Mouse (Mus musculus): Measurements from ENCODE around the gene Rab30.
"Not testable (repeated sequence)": the region's sequence is repeated elsewhere in the genome, so short reads cannot be mapped to it uniquely, and the experiment has no call there.

Rab30 gene

GRCm38 (mm10) chr7:92741152-92741860 is at the start of gene Rab30:
TSS of gene Rab30 (plus strand) at chr7:92741603.
- H3K27me3 ChIP-seq (ENCODE audit: control insufficient read depth, insufficient read depth, low read length, poor library complexity, severe bottlenecking): no peaks in the 10 kb centered on the region; the same call in 1 of the 2 replicates
- DNase-seq (ENCODE audit: low read depth, low spot score): peak; percentile 98
- peaks cover 2% of the 10 kb centered on the region; the same call in 1 of the 2 replicates for H3K36me3 ChIP-seq (ENCODE audit: control insufficient read depth, insufficient read depth, low read length, poor library complexity, severe bottlenecking)

GRCm38 (mm10) chr7:92696395-92696794 is 45.0 kb upstream of the Rab30 start:
- H3K36me3 ChIP-seq (ENCODE audit: control insufficient read depth, insufficient read depth, low read length, poor library complexity, severe bottlenecking): no peaks in the 10 kb centered on the region
- H3K27me3 ChIP-seq (ENCODE audit: control insufficient read depth, insufficient read depth, low read length, poor library complexity, severe bottlenecking): no peaks in the 10 kb centered on the region
- no peak for DNase-seq (ENCODE audit: low read depth, low spot score)

GRCm38 (mm10) chr7:92698770-92699169 is 42.6 kb upstream of the Rab30 start:
- DNase-seq (ENCODE audit: low read depth, low spot score): no peak
- Histone ChIP-seq H3K27me3 (ENCODE audit: control insufficient read depth, insufficient read depth, low read length, poor library complexity, severe bottlenecking) (no peaks in the 10 kb centered on the region), H3K36me3 (ENCODE audit: control insufficient read depth, insufficient read depth, low read length, poor library complexity, severe bottlenecking) (no peaks in the 10 kb centered on the region)

- Histone ChIP-seq H3K36me3 (ENCODE audit: control insufficient read depth, insufficient read depth, low read length, poor library complexity, severe bottlenecking) (no peaks in the 10 kb centered on the region), H3K27me3 (ENCODE audit: control insufficient read depth, insufficient read depth, low read length, poor library complexity, severe bottlenecking) (no peaks in the 10 kb centered on the region)
- no peak for DNase-seq (ENCODE audit: low read depth, low spot score)
Measured at GRCm38 (mm10) chr7:92703661-92704060, 37.7 kb upstream of the Rab30 start.

- Histone ChIP-seq H3K27me3 (ENCODE audit: control insufficient read depth, insufficient read depth, low read length, poor library complexity, severe bottlenecking) (no peaks in the 10 kb centered on the region), H3K36me3 (ENCODE audit: control insufficient read depth, insufficient read depth, low read length, poor library complexity, severe bottlenecking) (no peaks in the 10 kb centered on the region)
- no peak for DNase-seq (ENCODE audit: low read depth, low spot score)
Measured at GRCm38 (mm10) chr7:92705534-92705933, 35.9 kb upstream of the Rab30 start.

- Histone ChIP-seq H3K36me3 (ENCODE audit: control insufficient read depth, insufficient read depth, low read length, poor library complexity, severe bottlenecking) (no peaks in the 10 kb centered on the region), H3K27me3 (ENCODE audit: control insufficient read depth, insufficient read depth, low read length, poor library complexity, severe bottlenecking) (no peaks in the 10 kb centered on the region)
- no peak for DNase-seq (ENCODE audit: low read depth, low spot score)
Measured at GRCm38 (mm10) chr7:92706711-92707110, 34.7 kb upstream of the Rab30 start.

- DNase-seq (ENCODE audit: low read depth, low spot score): no peak
- no peaks in the 10 kb centered on the region for H3K36me3 ChIP-seq (ENCODE audit: control insufficient read depth, insufficient read depth, low read length, poor library complexity, severe bottlenecking)
- no peaks in the 10 kb centered on the region for H3K27me3 ChIP-seq (ENCODE audit: control insufficient read depth, insufficient read depth, low read length, poor library complexity, severe bottlenecking)
Measured at GRCm38 (mm10) chr7:92709573-92709972, 31.8 kb upstream of the Rab30 start.

- peak; percentile 20 for DNase-seq (ENCODE audit: low read depth, low spot score)
- H3K36me3 ChIP-seq (ENCODE audit: control insufficient read depth, insufficient read depth, low read length, poor library complexity, severe bottlenecking): no peaks in the 10 kb centered on the region
- no peaks in the 10 kb centered on the region for H3K27me3 ChIP-seq (ENCODE audit: control insufficient read depth, insufficient read depth, low read length, poor library complexity, severe bottlenecking)
Measured at GRCm38 (mm10) chr7:92711593-92711992, 29.8 kb upstream of the Rab30 start.

GRCm38 (mm10) chr7:92715055-92715454 is 26.3 kb upstream of the Rab30 start:
- Histone ChIP-seq H3K36me3 (ENCODE audit: control insufficient read depth, insufficient read depth, low read length, poor library complexity, severe bottlenecking) (no peaks in the 10 kb centered on the region), H3K27me3 (ENCODE audit: control insufficient read depth, insufficient read depth, low read length, poor library complexity, severe bottlenecking) (no peaks in the 10 kb centered on the region)
- no peak for DNase-seq (ENCODE audit: low read depth, low spot score)

- H3K36me3 ChIP-seq (ENCODE audit: control insufficient read depth, insufficient read depth, low read length, poor library complexity, severe bottlenecking): no peaks in the 10 kb centered on the region
- no peak for DNase-seq (ENCODE audit: low read depth, low spot score)
- H3K27me3 ChIP-seq (ENCODE audit: control insufficient read depth, insufficient read depth, low read length, poor library complexity, severe bottlenecking): no peaks in the 10 kb centered on the region
Measured at GRCm38 (mm10) chr7:92720156-92720905, 21.1 kb upstream of the Rab30 start.

GRCm38 (mm10) chr7:92723750-92724149 is 17.7 kb upstream of the Rab30 start:
- H3K36me3 ChIP-seq (ENCODE audit: control insufficient read depth, insufficient read depth, low read length, poor library complexity, severe bottlenecking): no peaks in the 10 kb centered on the region
- H3K27me3 ChIP-seq (ENCODE audit: control insufficient read depth, insufficient read depth, low read length, poor library complexity, severe bottlenecking): no peaks in the 10 kb centered on the region
- DNase-seq (ENCODE audit: low read depth, low spot score): no peak

- Histone ChIP-seq H3K36me3 (ENCODE audit: control insufficient read depth, insufficient read depth, low read length, poor library complexity, severe bottlenecking) (no peaks in the 10 kb centered on the region), H3K27me3 (ENCODE audit: control insufficient read depth, insufficient read depth, low read length, poor library complexity, severe bottlenecking) (no peaks in the 10 kb centered on the region)
- DNase-seq (ENCODE audit: low read depth, low spot score): no peak
Measured at GRCm38 (mm10) chr7:92724261-92724660, 17.1 kb upstream of the Rab30 start.

- H3K27me3 ChIP-seq (ENCODE audit: control insufficient read depth, insufficient read depth, low read length, poor library complexity, severe bottlenecking); H3K36me3 ChIP-seq (ENCODE audit: control insufficient read depth, insufficient read depth, low read length, poor library complexity, severe bottlenecking); DNase-seq (ENCODE audit: low read depth, low spot score): not testable (repeated sequence)
Measured at GRCm38 (mm10) chr7:92729583-92729982, 11.8 kb upstream of the Rab30 start.

GRCm38 (mm10) chr7:92730465-92730864 is 10.9 kb upstream of the Rab30 start:
- Histone ChIP-seq H3K36me3 (ENCODE audit: control insufficient read depth, insufficient read depth, low read length, poor library complexity, severe bottlenecking) (no peaks in the 10 kb centered on the region), H3K27me3 (ENCODE audit: control insufficient read depth, insufficient read depth, low read length, poor library complexity, severe bottlenecking) (no peaks in the 10 kb centered on the region)
- no peak for DNase-seq (ENCODE audit: low read depth, low spot score)

- Histone ChIP-seq H3K27me3 (ENCODE audit: control insufficient read depth, insufficient read depth, low read length, poor library complexity, severe bottlenecking) (no peaks in the 10 kb centered on the region), H3K36me3 (ENCODE audit: control insufficient read depth, insufficient read depth, low read length, poor library complexity, severe bottlenecking) (0 out of 2 replicates have a peak, but pooled peaks cover 2% of the 10 kb centered on the region)
- DNase-seq (ENCODE audit: low read depth, low spot score): no peak
Measured at GRCm38 (mm10) chr7:92730959-92731358, 10.4 kb upstream of the Rab30 start.
